Mouse (Mus musculus): ENCODE measurements at regions not wholly inside any gene's neighbourhood (a gene's known extent, or its start where the extent isn't known, plus 50 kb on each side); places are given as distances from the start of the nearest gene placed in this dataset.

DNA sequence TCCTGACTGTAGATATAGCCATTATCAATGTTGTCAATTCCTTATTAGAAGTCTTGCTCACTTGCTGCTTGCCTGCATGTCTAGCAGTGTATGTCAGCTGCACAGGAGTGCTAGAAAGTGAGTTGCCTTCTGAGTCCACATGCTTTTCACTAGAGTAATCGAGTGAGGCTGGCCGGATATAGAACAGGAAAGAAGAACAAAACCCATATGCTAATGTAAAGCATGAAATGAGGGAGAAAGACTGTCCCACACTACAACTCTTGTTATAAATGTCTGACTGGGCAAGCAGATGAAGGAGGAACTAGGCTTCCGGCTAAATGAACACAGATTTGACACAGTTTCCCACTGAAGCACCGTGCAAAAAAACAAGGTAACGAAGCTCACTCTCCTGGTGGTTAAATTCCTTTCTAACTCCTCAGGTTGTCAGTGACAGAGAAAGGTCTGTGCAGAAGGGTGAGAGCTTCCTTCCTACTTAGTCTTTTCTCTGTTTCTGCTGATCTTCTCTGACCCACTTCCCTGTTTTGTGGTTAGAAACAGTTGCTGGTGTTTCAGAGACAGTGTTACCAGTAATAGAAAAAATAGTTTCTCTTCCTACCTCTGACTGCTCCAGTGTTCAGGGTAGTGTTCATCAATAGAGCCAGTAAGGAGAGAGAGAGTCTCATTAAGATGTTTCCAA is 399.0 kb downstream of the Atp23 start:
- DNase-seq (ENCODE audit: inconsistent age in 2 of 2, low spot score in 1 of 2) = no peak

DNA sequence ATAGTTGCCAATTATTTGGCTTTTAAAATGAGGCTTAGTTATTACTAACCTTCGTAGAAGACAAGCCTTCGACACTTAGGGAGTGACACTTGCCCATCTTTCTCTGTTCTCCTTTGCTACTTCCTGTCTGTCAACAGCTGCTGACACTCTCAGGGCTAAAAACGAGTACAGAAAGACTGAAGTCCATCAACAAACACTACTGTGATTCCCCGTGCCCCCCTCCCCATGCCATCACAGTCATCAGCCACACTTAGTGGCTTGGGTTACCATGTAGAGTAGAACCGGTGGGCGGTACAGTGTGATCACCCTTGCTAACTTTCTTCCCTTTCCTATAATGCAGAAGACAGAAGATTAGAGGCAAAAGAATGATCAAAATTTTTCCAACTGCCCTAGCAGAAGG is 402.4 kb downstream of the Atp23 start:
- DNase-seq (ENCODE audit: inconsistent age in 2 of 2, low spot score in 1 of 2) = no peak

DNA sequence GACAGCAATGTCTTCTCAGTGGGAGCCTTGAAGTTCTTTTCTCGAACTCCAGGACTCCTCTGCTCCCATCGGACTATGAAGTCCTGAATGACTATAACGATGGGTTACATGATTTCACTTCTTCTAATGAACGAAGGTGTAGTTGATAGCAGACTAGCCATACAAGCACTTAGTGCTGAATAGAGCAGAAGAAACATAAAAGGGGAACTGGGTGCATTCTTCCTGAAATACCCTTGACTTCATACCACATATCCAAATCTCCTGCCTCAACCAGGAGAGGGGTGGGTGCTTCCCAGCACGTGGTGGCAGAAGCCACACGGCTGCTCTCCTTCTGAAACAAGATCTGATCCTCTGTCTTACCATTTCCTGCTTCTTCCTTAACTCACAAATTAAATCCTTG is 407.4 kb downstream of the Atp23 start:
- DNase-seq (ENCODE audit: inconsistent age in 2 of 2, low spot score in 1 of 2) = no peak

DNA sequence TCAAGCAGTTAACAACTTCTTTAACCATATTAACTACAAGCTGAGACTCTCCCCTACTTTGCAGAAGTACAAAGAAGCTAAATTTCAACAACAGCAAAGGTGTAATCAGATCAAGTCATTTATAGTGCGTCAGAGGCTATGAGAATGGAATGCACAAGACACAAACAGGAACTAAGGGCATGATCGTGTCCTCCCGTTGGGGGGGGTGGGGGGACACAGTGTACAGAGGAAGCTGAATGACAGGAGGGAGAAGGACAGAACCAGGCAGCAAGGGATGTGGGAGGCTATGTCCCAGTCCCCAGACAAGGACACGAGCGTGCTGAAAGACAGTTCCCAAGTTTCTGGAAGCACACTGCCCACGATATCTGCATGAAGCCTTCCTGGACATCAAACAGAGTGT is 408.9 kb downstream of the Atp23 start:
- DNase-seq (ENCODE audit: inconsistent age in 2 of 2, low spot score in 1 of 2) = no peak

DNA sequence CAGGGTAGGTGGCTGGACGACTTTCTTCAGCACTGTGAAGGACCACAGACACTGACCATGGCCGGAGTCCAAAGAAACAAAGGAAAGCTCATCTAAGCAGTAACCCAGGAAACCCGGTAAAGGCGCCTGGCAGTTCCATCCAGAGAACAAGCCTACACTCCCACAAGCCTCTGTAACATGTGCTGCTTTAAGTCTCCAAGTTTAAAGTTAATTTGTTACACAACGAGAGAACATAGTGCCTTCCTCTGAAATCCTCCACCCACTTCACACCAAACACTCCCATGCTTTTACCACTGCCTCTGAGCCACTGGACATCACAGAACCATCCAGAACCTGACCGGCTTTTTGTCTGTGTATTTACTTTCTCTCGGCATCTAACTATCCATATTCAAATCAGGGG is 416.0 kb downstream of the Atp23 start:
- DNase-seq (ENCODE audit: inconsistent age in 2 of 2, low spot score in 1 of 2) = no peak

DNA sequence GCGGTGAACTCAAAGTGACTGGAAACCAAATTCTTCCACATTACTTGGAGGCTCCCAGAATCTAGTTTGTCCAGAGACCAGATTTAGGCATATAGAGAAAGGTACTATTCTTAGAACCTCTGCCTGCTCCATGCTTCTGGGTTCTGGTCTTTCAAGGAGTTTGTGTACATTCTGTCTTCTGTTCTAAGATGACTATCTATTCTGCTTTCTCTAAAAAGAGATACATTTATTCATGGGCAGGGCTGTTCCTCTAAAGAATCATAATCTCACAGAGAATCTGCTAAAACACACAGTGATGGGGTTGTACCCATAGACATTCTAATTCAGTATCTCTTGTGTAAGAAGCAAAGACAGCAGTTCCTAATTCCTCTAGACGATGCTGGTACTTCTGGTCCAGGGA is 417.7 kb downstream of the Atp23 start:
- DNase-seq (ENCODE audit: inconsistent age in 2 of 2, low spot score in 1 of 2) = no peak

DNA sequence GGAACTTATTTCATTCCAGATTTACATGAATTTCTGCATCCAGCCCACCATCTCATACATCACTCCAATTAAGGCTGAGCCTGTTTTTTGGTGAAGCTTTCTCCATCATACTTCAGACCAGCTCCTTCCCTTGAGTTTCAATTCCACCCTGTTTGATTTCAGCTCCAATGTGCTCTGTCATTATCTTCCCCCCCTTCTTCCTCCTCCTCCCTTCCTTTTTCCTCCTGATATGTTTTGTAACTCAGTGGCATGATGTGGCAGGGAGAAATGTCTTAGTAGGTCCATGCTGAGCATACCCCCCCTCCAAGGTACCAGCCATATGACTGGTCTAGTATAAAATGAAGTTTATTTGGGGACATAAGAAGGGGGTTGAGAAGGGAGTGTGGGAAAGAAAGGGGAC is 420.8 kb downstream of the Atp23 start:
- DNase-seq (ENCODE audit: inconsistent age in 2 of 2, low spot score in 1 of 2) = no peak

DNA sequence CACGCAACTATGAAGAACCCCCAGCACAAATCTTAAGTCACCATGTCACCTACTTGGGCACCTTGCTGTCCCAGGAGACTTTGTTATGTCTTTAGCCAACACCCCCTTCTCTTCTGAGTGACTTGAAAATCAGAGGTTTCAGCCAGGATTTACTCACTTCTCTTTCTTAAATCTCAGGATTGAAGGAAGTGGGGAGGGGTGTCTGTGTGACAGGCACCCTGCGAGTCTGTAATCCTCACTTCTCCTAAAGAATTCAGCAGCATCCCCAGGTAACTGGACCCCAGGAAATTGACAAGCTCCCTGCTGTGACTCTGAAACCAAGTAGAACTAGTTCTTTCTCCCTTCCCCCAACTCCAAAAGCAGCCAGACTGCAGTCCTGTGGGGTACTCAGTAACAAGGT is 421.4 kb downstream of the Atp23 start:
- DNase-seq (ENCODE audit: inconsistent age in 2 of 2, low spot score in 1 of 2) = no peak

DNA sequence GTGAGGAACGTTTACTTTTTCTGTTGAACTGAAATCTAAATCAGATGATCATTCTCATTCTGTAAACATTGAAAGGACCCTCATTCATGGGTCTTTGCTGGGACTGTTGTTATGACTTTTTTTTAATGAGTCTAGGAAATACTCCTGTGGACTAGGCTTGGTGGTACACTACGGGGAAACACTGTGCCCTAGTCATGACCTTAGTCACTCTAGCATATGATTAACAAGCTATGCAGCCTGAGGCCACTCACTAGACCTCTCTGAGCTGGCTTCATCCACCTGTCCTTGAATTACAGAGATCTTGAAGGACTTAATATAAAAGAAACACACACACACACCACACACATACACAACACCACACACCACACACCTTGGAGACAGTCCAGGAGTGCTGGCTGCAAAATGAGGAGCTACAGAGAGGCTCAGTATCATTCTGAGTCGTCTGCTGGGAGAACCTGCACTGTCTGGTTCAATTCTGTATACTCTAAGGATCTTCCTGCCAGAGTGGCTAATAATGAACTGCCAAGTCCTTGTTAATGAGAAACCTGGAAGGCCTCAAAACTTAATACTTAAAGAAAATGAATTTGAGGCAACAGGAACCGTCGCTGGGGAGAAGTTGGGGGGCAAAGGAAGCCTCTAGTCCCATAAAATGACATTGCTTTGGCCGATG is 428.0 kb downstream of the Atp23 start:
- no peak for DNase-seq (ENCODE audit: inconsistent age in 2 of 2, low spot score in 1 of 2)

DNA sequence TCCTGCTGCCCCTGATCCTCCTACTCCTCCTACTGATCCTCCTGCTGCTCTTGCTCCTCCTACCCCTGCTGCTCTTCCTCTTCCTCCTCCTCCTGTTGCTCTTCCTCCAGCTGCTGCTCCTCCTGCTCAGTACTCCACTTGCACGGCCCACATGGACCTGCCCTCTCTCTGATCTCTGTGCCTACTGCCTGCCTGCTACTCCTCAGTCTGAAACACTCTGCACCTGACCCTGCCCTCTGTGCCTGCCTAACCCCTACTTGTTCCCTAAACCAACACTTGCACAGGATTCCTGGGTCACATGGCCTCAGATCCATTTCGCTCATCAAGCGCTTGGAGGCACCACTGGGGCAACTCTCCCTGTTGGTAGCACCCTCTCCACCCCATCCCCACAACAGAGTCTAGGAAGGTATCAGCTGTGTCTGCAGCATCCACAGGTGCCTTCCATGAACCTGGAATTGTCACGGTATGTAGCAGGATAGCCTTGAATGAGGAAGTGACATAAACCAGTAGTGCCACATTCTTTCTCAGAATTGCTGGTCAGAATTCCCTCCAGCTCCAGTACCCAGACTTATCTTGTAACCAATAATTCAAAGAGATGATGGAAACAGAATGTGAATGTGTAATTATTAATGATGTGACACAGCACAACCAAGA is 430.2 kb downstream of the Atp23 start:
- DNase-seq (ENCODE audit: inconsistent age in 2 of 2, low spot score in 1 of 2) = no peak

DNA sequence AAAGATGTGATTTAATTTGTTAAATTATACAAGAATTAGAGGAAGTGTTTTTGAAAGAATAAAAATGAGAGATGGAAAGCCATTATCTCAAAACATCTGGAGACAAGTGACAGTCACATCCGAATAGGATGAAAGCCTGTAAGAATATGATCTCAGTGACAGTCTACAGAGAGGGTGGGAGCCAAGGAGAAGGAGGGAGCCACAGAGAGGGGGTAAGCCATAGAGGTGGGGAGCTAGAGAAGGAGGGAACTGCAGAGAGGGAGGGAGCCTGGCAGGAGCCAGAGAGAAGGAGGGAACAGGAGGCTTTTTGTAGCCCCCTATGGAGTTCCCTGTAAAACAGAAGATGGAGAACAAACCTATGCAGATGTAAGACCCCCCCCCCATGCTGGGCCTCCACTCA is 438.4 kb downstream of the Atp23 start:
- no peak for DNase-seq (ENCODE audit: inconsistent age in 2 of 2, low spot score in 1 of 2)

DNA sequence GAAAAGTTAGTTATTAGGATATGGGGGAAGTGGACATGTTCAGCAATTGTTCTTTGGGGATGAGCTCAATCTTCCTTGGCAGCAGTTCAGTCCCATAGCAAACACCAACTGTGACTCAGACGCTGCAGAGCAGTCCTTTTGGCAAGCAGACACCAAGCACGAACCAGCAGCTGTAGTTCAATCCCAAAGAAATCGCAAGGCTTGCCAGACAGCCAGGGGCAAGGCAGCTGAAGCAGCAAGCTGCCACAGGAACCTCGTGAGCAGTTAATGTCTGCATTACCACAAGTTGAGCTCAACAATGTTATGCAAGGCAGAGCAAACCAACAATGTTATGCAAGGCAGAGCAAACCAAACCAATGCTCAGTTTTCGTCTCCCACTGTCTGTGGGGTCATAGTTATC is 442.6 kb downstream of the Atp23 start:
- no peak for DNase-seq (ENCODE audit: inconsistent age in 2 of 2, low spot score in 1 of 2)

DNA sequence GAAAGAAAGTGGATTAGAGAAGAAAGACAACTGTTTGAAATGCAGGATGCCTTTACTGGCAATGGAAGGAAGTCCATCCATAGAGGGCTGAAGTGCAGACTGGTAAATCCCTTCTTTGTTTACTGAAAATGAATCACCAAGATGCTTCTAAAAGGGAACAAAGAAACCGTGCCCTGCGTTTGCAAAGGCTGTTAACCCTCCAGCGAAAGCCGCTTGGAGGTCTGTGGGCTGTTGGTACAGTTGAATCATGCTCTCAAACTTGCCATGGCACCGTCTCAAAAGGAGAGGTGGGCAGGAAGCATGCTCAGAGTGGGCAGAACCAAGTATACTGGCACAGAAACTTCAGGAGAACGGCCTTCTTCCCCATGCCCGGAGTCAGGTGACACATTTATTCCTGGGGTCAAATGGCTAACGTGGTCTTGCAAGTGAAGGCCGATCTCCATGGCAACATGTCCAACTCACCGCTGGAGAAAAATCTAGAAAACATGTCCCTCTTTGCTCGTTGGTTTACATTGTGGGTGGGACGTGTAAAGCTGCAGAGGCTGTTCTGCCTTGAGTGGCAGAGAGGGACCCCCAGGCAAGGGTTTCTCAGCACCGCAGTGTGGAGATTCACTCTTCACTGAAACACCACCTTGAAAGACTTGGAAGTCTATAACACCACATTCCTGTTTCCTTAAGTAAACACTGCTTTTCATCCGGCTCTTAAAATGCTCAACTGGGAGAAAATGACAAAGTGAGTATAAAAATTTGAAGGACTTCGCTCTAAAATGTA is 448.2 kb downstream of the Atp23 start:
- DNase-seq (ENCODE audit: inconsistent age in 2 of 2, low spot score in 1 of 2) = no peak

DNA sequence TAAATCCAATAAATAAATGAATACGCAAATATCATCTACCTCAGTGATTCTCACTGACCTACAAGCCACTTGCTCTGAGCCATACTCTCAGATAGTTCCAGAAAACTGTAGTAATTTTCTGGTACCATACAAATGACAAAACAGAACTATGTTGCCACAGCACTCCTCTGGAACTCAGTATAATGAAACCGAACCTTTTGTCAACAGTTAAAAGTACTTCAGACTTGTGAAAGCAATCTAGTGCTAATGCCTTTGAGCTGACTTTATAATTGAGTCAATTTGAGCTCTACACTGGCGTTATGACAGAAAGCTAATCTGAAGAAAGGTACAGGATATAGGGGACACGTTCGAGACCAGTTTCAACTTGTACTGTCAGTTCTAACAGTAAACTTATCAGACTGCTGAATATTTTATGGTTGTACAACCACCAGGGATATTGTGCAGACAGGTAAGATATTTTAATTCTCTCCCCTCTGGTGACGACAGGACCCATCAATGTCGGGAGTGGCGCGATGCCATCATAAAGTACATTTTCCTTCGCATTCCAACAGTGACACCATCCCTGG is 449.0 kb downstream of the Atp23 start:
- DNase-seq (ENCODE audit: inconsistent age in 2 of 2, low spot score in 1 of 2) = no peak

DNA sequence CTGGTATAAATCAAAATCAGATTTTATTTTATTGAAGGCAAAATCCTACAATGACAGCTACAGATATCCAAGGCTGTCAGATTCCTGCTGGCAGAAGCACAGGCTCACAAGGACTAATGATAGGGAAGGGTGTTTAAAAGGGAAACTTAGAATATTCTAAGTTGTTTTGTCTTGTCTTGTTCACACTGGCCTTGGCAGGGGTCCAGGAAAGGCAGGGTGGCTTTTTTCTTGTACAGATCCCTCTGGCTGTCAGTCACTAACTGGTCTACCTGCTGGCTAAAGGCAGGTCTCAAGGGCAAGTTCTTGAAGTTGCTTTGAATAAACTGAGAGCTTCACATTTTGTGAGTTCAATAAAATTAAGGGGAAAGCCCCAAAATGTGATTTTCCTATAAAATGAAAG is 465.3 kb downstream of the Lrig3 start:
- no peak for DNase-seq (ENCODE audit: inconsistent age in 2 of 2, low spot score in 1 of 2)

DNA sequence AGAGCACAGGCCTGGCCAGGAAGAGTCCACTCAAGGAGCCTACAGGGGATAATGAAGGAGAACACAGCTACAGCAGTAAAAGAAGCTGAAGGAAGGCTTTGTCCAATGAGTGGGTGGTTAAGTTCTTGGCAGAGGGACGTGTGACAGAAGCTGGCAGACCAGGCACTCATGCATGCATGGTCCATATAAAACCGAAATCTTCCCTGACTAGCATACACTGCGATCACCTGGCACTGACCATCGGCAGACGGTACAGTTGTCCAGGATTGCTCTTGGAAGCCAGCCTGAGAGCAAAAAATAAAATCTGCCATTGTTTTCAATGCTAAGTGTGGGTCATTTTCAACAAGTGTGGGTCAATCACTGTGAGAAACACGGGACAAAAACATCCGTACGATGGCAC is 464.4 kb downstream of the Lrig3 start:
- DNase-seq (ENCODE audit: inconsistent age in 2 of 2, low spot score in 1 of 2) = no peak

DNA sequence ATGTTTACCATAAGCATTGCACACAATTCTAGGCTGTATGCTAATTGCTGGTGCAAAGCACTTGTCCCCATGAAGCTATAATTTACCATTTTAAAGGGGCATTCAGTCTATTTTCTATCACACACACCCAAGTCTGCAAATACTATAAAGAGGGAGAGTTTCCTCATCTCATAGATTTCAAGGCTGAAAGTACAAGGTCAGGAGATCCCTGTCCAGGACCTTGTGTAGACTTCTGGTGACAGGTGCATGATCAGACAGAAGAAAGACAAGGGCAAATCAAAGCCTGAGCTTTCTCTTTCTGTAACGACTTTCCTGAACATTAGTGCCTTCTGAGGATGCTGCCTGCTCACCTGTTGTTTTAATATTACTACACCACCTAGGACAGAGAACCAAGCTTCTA is 463.5 kb downstream of the Lrig3 start:
- no peak for DNase-seq (ENCODE audit: inconsistent age in 2 of 2, low spot score in 1 of 2)

DNA sequence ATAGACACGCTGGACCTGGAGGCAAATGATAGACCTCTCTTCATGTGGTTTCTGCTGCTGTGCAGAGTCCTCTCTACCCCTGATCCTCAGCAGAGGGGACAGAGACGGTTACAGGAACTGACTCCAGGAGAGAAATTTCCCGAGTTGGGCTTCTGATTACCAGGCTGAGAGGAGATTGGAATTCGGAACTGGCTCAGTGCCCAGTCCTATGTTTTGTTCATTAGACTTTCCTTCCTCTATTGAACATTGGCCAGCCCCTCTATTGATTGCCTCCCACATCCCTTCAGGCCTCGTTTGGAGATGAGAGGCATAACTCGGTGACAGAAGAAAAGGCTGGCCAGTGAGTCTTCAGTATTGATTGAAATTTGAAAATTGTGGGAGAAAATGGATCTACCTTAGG is 456.1 kb downstream of the Lrig3 start:
- DNase-seq (ENCODE audit: inconsistent age in 2 of 2, low spot score in 1 of 2) = no peak

DNA sequence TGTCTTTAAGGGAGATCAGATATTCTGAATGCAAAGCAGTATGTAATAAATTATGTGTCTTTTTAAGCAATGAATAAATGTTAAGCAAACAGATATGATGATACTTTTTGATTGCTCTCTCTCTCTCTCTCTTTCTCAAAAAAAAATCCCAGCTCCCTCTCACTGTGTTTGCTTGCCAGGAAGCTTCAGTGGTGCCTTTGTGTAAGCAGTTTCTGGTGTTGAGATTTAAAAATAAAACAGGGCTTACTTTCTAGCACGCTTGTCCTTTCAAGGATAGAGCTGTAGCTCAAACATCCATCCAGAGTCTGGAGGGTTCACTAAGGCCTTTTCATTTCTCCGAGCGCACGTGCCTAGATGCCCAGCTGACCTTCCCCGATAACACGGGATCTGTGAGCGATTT is 447.8 kb downstream of the Lrig3 start:
- DNase-seq (ENCODE audit: inconsistent age in 2 of 2, low spot score in 1 of 2) = no peak

DNA sequence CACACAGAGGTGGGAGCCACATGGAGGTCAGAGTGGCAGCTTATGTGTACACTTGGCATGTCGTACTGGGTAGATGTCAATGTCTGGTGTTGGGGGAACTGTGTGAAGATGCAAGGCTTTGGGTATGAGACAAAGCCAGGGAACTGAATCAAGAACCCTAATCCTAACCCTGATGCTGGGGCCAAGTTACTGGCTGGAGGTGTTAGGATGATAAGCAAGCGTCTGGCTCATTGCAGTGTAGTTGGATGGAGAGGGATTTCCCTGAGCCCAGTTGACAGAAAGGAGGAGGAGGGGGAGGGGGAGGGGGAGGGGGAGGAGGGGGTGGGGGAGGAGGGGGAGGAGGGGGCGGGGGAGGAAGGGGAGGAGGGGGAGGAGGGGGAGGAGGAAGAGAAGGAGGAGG is 426.3 kb downstream of the Lrig3 start:
- no peak for DNase-seq (ENCODE audit: inconsistent age in 2 of 2, low spot score in 1 of 2)

DNA sequence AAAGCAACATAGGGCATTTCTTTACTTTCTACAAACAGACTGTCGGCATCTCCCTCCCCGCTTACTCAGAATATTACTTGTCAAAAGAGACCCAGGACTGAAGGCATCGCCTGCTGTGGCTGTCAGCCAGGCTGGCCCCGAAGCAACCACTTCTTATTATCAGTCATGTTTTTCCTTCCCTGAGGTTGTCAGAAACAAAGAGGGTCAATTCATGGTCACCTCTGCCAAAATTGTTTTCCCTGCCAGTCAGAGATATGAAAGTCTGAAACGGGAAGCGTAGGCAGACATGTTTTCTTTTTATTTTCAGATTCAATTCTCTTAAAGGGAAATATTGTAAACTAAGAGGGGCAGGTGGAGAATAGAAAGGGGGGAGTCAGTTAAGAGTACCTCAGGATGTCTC is 425.8 kb downstream of the Lrig3 start:
- DNase-seq (ENCODE audit: inconsistent age in 2 of 2, low spot score in 1 of 2) = no peak

DNA sequence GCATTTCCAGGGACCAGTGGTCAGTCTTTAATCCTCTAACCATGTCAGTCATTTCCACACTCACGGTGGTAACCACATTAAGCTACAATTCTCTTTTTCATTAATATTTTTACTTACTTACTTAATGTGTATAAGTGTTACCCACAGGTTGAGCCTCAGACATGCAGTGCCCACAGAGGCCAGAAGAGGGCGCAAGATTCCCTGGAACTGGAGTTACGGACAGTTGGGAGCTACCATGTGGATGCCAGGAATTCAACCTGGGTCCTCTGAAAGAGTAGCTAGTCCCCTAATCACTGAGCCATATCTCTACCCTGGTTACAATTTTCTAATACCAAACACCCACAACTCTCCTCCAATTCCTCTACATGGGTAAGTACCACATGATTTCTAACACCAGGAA is 420.5 kb downstream of the Lrig3 start:
- peak in 1 of 2 experiments; percentile 17 for DNase-seq (ENCODE audit: inconsistent age in 2 of 2, low spot score in 1 of 2)

All from adrenal gland, adult (tissue).